Mouse (Mus musculus) lung, adult 2 months (tissue): ENCODE measurements around the gene Rffl. TPM values are rescaled to one million over a fixed set of nuclear protein-coding genes. Genes with fewer than 3 reads are reported as not detected.

Experiments
- DNase-seq: peaks from one replicate; pipeline ENCODE4 v3.0.0; 2022
- H3K4me1 ChIP-seq: fragments of 200-500 bp; 2 replicates; pipeline ENCODE4 v1.6.1; 2011; ENCODE audit warnings: low read length; ENCODE audit not compliant: control insufficient read depth, insufficient read depth
- H3K4me3 ChIP-seq: fragments of 200-500 bp; replicated peaks from 2 replicates; pipeline ENCODE3; 2011; ENCODE audit warnings: low read depth, mild to moderate bottlenecking, control low read depth, low read length; ENCODE audit errors: extremely low read depth
- CTCF ChIP-seq: fragments of 200-500 bp; IDR thresholded peaks from 2 replicates; pipeline ENCODE4 v1.5.1; 2011; ENCODE audit warnings: mild to moderate bottlenecking, low read length, control low read depth; ENCODE audit not compliant: insufficient read depth
- POLR2A ChIP-seq: fragments of 200-500 bp; IDR thresholded peaks from 2 replicates; pipeline ENCODE4 v1.6.1; 2011; ENCODE audit warnings: low read depth, mild to moderate bottlenecking, control low read depth, low read length, borderline replicate concordance; ENCODE audit errors: extremely low read depth
- WGBS: fragments of 180-500 bp; shearing (Covaris S2); methylation state at CpG from one replicate; pipeline ENCODE4 v1.1.7; 2018; 5-methylcytosine and 5-hydroxymethylcytosine counted together
- polyA plus RNA-seq: library from polyadenylated mRNA; depleted of rRNA; stranded (reverse); fragments of >200 nt; gene quantifications from 2 replicates; pipeline ENCODE4 v1.2.3, GENCODE M21; 2012

The Rffl gene
- polyA plus RNA-seq, 1 experiment = 10.4 TPM

DNA sequence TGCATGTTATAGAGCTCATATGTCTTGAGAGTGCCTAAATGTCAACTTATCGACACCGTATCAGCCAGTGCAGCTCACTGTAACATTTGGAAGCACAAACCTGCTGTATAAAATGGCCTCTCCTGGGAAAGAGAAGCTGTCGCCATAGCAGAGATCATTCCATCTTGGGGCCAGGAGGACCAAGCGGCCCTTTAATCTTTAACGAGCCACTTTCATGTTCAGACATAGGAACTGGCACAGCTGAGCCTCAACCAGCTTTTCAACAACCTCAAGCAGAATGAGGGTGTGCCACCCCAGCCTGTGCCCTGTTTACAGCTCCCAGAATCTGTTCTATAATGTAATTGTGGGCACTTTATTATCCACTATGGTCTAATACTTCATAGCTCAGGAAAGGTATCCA, 20.8 kb downstream of the Rffl start:
- no peak for TF ChIP-seq CTCF
- TF ChIP-seq POLR2A = no peak
- 74% methylated on average over 5 of the region's 5 CpGs for WGBS
- Histone ChIP-seq H3K4me1 (peaks cover under 1% of the 10 kb centered on the region; the same call in 1 of the 2 replicates), H3K4me3 (no peak overlapping the region)
- DNase-seq = no peak

- H3K4me1 ChIP-seq = peaks cover 3% of the 10 kb centered on the region; the same call in 1 of the 2 replicates
- DNase-seq = no peak
- WGBS = 63% methylated on average over 6 of the region's 6 CpGs
- no peak overlapping the region for H3K4me3 ChIP-seq
- TF ChIP-seq POLR2A (no peak), CTCF (no peak)
Measured at GRCm38 (mm10) chr11:82847571-82848000, 23.4 kb downstream of the Rffl start.

DNA sequence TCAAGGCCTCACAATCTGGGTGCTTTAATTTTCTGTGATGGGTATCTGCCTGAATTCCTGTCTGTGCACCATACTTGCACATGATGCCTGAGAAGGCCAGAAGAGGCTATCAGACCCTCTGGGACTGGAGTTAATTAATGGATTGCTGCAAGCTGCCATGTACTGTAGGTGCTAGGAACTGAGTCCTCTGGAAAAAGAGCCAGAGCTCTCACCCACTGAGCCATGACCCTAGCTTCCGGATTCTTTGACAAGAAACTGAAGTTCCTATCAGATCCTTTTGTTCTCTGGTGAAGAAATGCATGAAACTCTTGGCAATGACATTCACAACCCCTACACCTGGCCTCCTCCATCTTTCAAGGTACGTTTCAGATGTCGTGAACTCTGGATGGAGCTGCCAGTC, 24.1 kb downstream of the Rffl start:
- H3K4me3 ChIP-seq = no peak overlapping the region
- DNase-seq = no peak
- WGBS = 89% methylated on average over 3 of the region's 3 CpGs
- H3K4me1 ChIP-seq = peaks cover 3% of the 10 kb centered on the region; the same call in 1 of the 2 replicates
- TF ChIP-seq POLR2A = no peak
- no peak for TF ChIP-seq CTCF

DNA sequence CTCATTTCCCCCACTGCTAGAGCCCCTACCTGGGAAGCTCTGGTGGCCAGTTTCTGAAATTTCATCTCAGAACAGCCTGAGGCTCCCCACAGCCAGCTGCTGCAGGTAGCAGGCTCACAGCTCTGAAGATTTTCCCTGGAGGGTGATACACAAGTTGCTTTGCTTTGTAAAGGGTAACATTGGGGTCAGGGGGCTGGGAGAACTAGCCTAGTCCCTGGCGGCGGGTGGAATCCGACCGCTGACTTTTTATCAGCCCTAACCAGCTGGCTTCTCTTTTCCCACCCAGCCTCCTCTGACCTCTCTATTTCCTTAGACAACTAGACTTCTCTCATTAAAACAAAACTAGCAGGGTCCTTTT, 25.0 kb downstream of the Rffl start:
- DNase-seq = no peak
- no peak for TF ChIP-seq POLR2A
- TF ChIP-seq CTCF = no peak
- 35% methylated on average over 4 of the region's 4 CpGs for WGBS
- peaks cover 3% of the 10 kb centered on the region; the same call in 1 of the 2 replicates for H3K4me1 ChIP-seq
- no peak overlapping the region for H3K4me3 ChIP-seq

GRCm38 (mm10) chr11:82845415-82846078, 25.5 kb downstream of the Rffl start:
- peak overlapping the region; percentile 26 for H3K4me3 ChIP-seq
- peak; percentile 30 for DNase-seq
- peaks cover 3% of the 10 kb centered on the region; the same call in 1 of the 2 replicates for H3K4me1 ChIP-seq
- TF ChIP-seq POLR2A = no peak
- 0 out of 2 replicates have a peak, but pooled peaks have one; percentile 5 for TF ChIP-seq CTCF
- 32% methylated on average over 16 of the region's 16 CpGs for WGBS

DNA sequence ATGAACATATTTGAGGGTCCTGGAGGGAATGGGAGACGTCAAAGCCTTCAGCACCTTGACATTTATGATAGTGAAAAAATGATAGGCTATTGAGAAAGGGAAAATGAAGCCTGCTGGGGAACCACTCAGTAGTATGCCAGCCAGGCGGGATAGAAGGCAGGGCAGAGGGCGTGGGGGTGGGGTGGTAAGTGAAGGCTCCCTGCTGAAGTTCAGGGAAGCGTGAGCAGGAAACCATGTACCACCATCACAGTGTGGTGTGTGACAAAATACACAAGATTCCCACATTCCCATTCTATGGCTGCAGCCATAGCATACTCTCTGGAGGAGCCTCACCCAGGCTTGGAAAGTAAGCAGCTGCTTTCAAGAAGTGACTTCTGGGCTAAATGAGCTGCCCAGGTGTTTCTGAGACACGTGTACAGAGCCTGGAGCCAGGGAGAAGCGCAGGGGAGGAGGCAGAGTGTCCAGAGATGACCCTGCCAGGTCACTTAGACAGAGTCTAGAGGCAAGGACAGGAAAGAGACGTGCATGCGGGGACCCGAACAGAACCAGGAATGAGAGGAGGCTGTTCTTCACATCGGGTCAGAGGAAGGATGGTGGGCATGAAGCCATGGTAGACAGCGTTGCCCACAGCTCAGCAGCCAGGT, 26.1 kb downstream of the Rffl start:
- peaks cover 3% of the 10 kb centered on the region; the same call in 1 of the 2 replicates for H3K4me1 ChIP-seq
- WGBS = 77% methylated on average over 11 of the region's 11 CpGs
- H3K4me3 ChIP-seq = no peak overlapping the region
- no peak for DNase-seq
- no peak for TF ChIP-seq CTCF
- TF ChIP-seq POLR2A = no peak

DNA sequence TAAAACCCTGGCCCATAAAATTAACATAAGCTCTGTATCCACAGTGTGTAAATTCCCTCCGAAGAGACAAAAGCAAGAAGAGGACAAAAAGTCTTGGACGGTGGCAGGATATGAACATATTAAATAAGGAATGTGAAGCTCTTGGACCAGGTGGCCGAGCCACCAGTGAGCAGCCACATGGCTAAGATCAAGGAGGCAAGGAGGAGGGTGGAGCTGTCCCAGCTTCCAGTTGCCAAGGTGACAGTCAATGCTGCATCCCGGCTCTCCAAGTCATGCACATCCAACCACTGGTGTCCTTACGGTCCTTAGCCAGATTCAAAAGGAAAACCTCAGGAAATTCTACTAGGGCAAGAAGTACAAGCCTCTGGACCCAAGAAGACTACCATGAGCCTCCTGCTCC, 32.5 kb downstream of the Rffl start:
- H3K4me3 ChIP-seq = no peak overlapping the region
- WGBS = 47% methylated on average over 5 of the region's 5 CpGs
- H3K4me1 ChIP-seq = no peaks in the 10 kb centered on the region
- TF ChIP-seq CTCF (no peak), POLR2A (no peak)
- DNase-seq = no peak

GRCm38 (mm10) chr11:82837848-82838247, 33.2 kb downstream of the Rffl start:
- H3K4me3 ChIP-seq = no peak overlapping the region
- WGBS = 78% methylated on average over 7 of the region's 7 CpGs
- DNase-seq = no peak
- TF ChIP-seq CTCF (no peak), POLR2A (no peak)
- H3K4me1 ChIP-seq = no peaks in the 10 kb centered on the region

DNA sequence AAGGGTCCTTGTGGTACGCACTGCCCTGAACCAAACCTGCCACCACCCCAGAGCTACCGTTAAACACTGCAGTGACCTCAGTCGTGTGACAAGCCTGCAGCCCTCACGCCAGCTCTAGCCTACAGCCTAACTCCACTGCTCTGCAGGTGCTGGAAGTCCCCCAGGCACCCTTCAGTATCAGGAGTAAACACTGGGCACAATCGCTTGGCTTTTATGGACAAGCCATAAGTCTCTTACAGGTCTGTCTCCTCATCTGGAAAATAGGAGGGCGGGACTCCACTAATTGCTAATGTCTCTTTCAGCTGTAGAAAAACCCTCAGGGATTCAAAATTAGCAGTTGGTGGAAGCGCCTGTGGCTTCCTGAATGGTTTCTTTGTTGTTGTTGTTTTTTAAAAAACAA, 33.8 kb downstream of the Rffl start:
- no peak for DNase-seq
- Histone ChIP-seq H3K4me1 (no peaks in the 10 kb centered on the region), H3K4me3 (no peak overlapping the region)
- no peak for TF ChIP-seq CTCF
- TF ChIP-seq POLR2A = no peak
- WGBS = 66% methylated on average over 7 of the region's 7 CpGs
